Comparison of ENCODE assay signal across 8 mouse cellular contexts in genomic region chrX:50604995-50605394, GRCm38 (mm10).
DNase-seq lines count a peak whose midpoint lies in the region; ATAC-seq and TF ChIP-seq lines count a peak whose summit lies in the region.
"Not testable (repeated sequence)": the region's sequence is repeated elsewhere in the genome, so short reads cannot be mapped to it uniquely, and the experiment has no call there.

No protein-coding gene starts in this region.

- DNase-seq in T-cell, adult 2 months (ENCODE audit: low spot score), result peak; percentile 49
- not testable (repeated sequence) for DNase-seq in forebrain, postnatal 0 days; hindbrain, embryonic 10.5 days (ENCODE audit: low spot score); midbrain, embryonic 10.5 days (ENCODE audit: low spot score)
- peak; percentile 5 for DNase-seq in kidney, adult 2 months
- peak; percentile 49 for DNase-seq in retina, postnatal 1 day
- DNase-seq in urinary bladder, postnatal 25 days (ENCODE audit: low spot score), result peak; percentile 58

- WGBS in forebrain, postnatal 0 days, result 60% methylated on average over 4 of the region's 4 CpGs
- WGBS in hindbrain, embryonic 10.5 days, result 71% methylated on average over 4 of the region's 4 CpGs
- 94% methylated on average over 4 of the region's 4 CpGs for WGBS in kidney, adult 2 months
- WGBS in liver, embryonic 15.5 days (ENCODE audit: insufficient replicate concordance), result 39% methylated on average over 4 of the region's 4 CpGs
- 67% methylated on average over 4 of the region's 4 CpGs for WGBS in midbrain, embryonic 10.5 days

- not testable (repeated sequence) for H3K36me3 ChIP-seq in forebrain, postnatal 0 days (ENCODE audit: insufficient read depth); kidney, adult 2 months (ENCODE audit: control insufficient read depth, insufficient read depth, low read length); liver, embryonic 15.5 days (replicated peaks)
- H3K36me3 ChIP-seq in hindbrain, embryonic 10.5 days, result peaks cover 36% of the 10 kb centered on the region
- H3K36me3 ChIP-seq in midbrain, embryonic 10.5 days, result peaks cover 29% of the 10 kb centered on the region

- not testable (repeated sequence) for TF ChIP-seq POLR2A in kidney, adult 2 months (IDR thresholded peaks at IDR 0.05; ENCODE audit: low read depth, low read length)

- 0 out of 2 replicates have a peak, but pooled peaks have one; percentile 2 for TF ChIP-seq CTCF in forebrain, postnatal 0 days (IDR thresholded peaks at IDR 0.05; ENCODE audit: low read depth)
- TF ChIP-seq CTCF in kidney, adult 2 months (conservative IDR thresholded peaks at IDR 0.05; ENCODE audit: insufficient read depth, insufficient read length, low read depth, low read length), result not testable (repeated sequence)

- H3K9ac ChIP-seq in forebrain, postnatal 0 days; liver, embryonic 15.5 days: not testable (repeated sequence)

- H3K4me2 ChIP-seq in forebrain, postnatal 0 days (ENCODE audit: low read depth), result peak overlapping the region; percentile 17; the same call in 1 of the 2 replicates
- peak overlapping the region; percentile 48 for H3K4me2 ChIP-seq in liver, embryonic 15.5 days

- H3K27me3 ChIP-seq in forebrain, postnatal 0 days (ENCODE audit: insufficient read depth, low read length); hindbrain, embryonic 10.5 days (ENCODE audit: insufficient read depth, poor library complexity, severe bottlenecking); kidney, adult 2 months (replicated peaks; ENCODE audit: control insufficient read depth, insufficient read depth, low read length); liver, embryonic 15.5 days; midbrain, embryonic 10.5 days (ENCODE audit: low read depth, poor library complexity, severe bottlenecking): not testable (repeated sequence)

- H3K4me1 ChIP-seq in forebrain, postnatal 0 days (ENCODE audit: insufficient read depth); hindbrain, embryonic 10.5 days (replicated peaks); kidney, adult 2 months (ENCODE audit: control insufficient read depth, insufficient read depth, low read length); liver, embryonic 15.5 days (replicated peaks); midbrain, embryonic 10.5 days: not testable (repeated sequence)

- H3K9me3 ChIP-seq in forebrain, postnatal 0 days (ENCODE audit: low read length); hindbrain, embryonic 10.5 days; liver, embryonic 15.5 days (replicated peaks); midbrain, embryonic 10.5 days (replicated peaks): not testable (repeated sequence)

- peak overlapping the region; percentile 35; the same call in 1 of the 2 replicates for H3K27ac ChIP-seq in forebrain, postnatal 0 days (ENCODE audit: low read depth, low read length)
- H3K27ac ChIP-seq in hindbrain, embryonic 10.5 days, result peak overlapping the region; percentile 62; the same call in 1 of the 2 replicates
- H3K27ac ChIP-seq in kidney, adult 2 months (ENCODE audit: insufficient read depth, low read depth, low read length); liver, embryonic 15.5 days (replicated peaks): not testable (repeated sequence)
- H3K27ac ChIP-seq in midbrain, embryonic 10.5 days (replicated peaks), result peak overlapping the region; percentile 59; the same call in 1 of the 2 replicates

- H3K4me3 ChIP-seq in forebrain, postnatal 0 days (ENCODE audit: low read depth, low read length); kidney, adult 2 months (ENCODE audit: insufficient read depth, low read depth, low read length): not testable (repeated sequence)
- 0 out of 2 replicates have a peak overlapping the region, but pooled peaks have one; percentile 16 for H3K4me3 ChIP-seq in hindbrain, embryonic 10.5 days
- H3K4me3 ChIP-seq in liver, embryonic 15.5 days (replicated peaks), result peak overlapping the region; percentile 21
- H3K4me3 ChIP-seq in midbrain, embryonic 10.5 days, result 0 out of 2 replicates have a peak overlapping the region, but pooled peaks have one; percentile 9

- ATAC-seq in forebrain, postnatal 0 days, result peak; percentile 36; the same call in 1 of the 2 replicates
- ATAC-seq in liver, embryonic 15.5 days (ENCODE audit: insufficient read depth), result peak; percentile 45; the same call in 1 of the 2 replicates
